Comparison of ENCODE assay signal across 8 mouse cellular contexts in genomic region chr11:43528078-43528682, GRCm38 (mm10). TPM values are rescaled to one million over a fixed set of nuclear protein-coding genes. Genes with fewer than 3 reads are reported as not detected.
DNase-seq lines count a peak whose midpoint lies in the region; ATAC-seq lines count a peak whose summit lies in the region.

No protein-coding gene starts in this region.

- H3K4me2 ChIP-seq in forebrain, embryonic 16.5 days (ENCODE audit: low read length) = peak overlapping the region; percentile 90
- peak overlapping the region; percentile 87 for H3K4me2 ChIP-seq in limb, embryonic 13.5 days (replicated peaks)
- peak overlapping the region; percentile 71 for H3K4me2 ChIP-seq in neural tube, embryonic 12.5 days (replicated peaks)

- under 1% methylated on average over 25 of the region's 25 CpGs for WGBS in forebrain, embryonic 16.5 days
- WGBS in limb, embryonic 13.5 days = under 1% methylated on average over 25 of the region's 25 CpGs
- WGBS in neural tube, embryonic 12.5 days = 1% methylated on average over 25 of the region's 25 CpGs

- peak overlapping the region; percentile 86 for H3K9ac ChIP-seq in forebrain, embryonic 16.5 days (replicated peaks; ENCODE audit: low read depth, low read length)
- H3K9ac ChIP-seq in limb, embryonic 13.5 days = peak overlapping the region; percentile 86
- H3K9ac ChIP-seq in neural tube, embryonic 12.5 days = peak overlapping the region; percentile 82

- peak overlapping the region; percentile 82 for H3K4me3 ChIP-seq in forebrain, embryonic 16.5 days (replicated peaks; ENCODE audit: low read length)
- peak overlapping the region; percentile 80 for H3K4me3 ChIP-seq in limb, embryonic 13.5 days
- H3K4me3 ChIP-seq in neural tube, embryonic 12.5 days = peak overlapping the region; percentile 84

- peak; percentile 11; the same call in 1 of the 2 replicates for ATAC-seq in cerebellum, adult (ENCODE audit: insufficient number of reproducible peaks, low FRiP score, low TSS enrichment)
- peak; percentile 46 for ATAC-seq in forebrain, embryonic 16.5 days
- ATAC-seq in limb, embryonic 13.5 days (ENCODE audit: low FRiP score, low read depth) = 0 out of 2 replicates have a peak, but pooled peaks have one; percentile 5
- peak; percentile 64 for ATAC-seq in neural tube, embryonic 12.5 days (ENCODE audit: low FRiP score, low read depth)

- no peaks in the 10 kb centered on the region for H3K36me3 ChIP-seq in forebrain, embryonic 16.5 days (ENCODE audit: control insufficient read depth, insufficient read depth)
- peaks cover 5% of the 10 kb centered on the region for H3K36me3 ChIP-seq in limb, embryonic 13.5 days
- H3K36me3 ChIP-seq in neural tube, embryonic 12.5 days = peaks cover 2% of the 10 kb centered on the region

- peaks cover 11% of the 10 kb centered on the region; the same call in 1 of the 2 replicates for H3K4me1 ChIP-seq in forebrain, embryonic 16.5 days (replicated peaks; ENCODE audit: control insufficient read depth, insufficient read depth, low read length)
- H3K4me1 ChIP-seq in limb, embryonic 13.5 days = peaks cover 21% of the 10 kb centered on the region
- peaks cover 25% of the 10 kb centered on the region for H3K4me1 ChIP-seq in neural tube, embryonic 12.5 days

- H3K27ac ChIP-seq in forebrain, embryonic 16.5 days (ENCODE audit: low read length) = peak overlapping the region; percentile 80
- peak overlapping the region; percentile 66; the same call in 1 of the 2 replicates for H3K27ac ChIP-seq in limb, embryonic 13.5 days
- H3K27ac ChIP-seq in neural tube, embryonic 12.5 days = peak overlapping the region; percentile 39; the same call in 1 of the 2 replicates

- H3K27me3 ChIP-seq in forebrain, embryonic 16.5 days (replicated peaks; ENCODE audit: control insufficient read depth, insufficient read depth, low read length) = 0 out of 2 replicates have a peak, but pooled peaks cover 3% of the 10 kb centered on the region
- no peaks in the 10 kb centered on the region for H3K27me3 ChIP-seq in limb, embryonic 13.5 days
- H3K27me3 ChIP-seq in neural tube, embryonic 12.5 days (replicated peaks) = no peaks in the 10 kb centered on the region

- DNase-seq in cerebellum, postnatal 25 days = no peak
- DNase-seq in ovary, postnatal 10 days (ENCODE audit: low spot score) = peak; percentile 53
- DNase-seq in ovary, adult 18-20 months (ENCODE audit: low spot score) = no peak
- DNase-seq in adrenal gland, postnatal 25 days = no peak

- H3K9me3 ChIP-seq in forebrain, embryonic 16.5 days (ENCODE audit: control insufficient read depth, low read length) = no peaks in the 10 kb centered on the region
- H3K9me3 ChIP-seq in limb, embryonic 13.5 days = no peaks in the 10 kb centered on the region
- no peaks in the 10 kb centered on the region for H3K9me3 ChIP-seq in neural tube, embryonic 12.5 days

RNA-seq across cellular contexts. Expression of gene Ccnjl, which starts 0.4 kb away (rescaled TPM):
- 9.5 and 13.5 TPM in 2 replicates for polyA plus RNA-seq in forebrain, embryonic 16.5 days (2015; fragmentation: Nextera tagmentation; extraction: Ambion mirVana)
- 12.9 and 14.4 TPM in 2 replicates for polyA plus RNA-seq in limb, embryonic 13.5 days (2015; fragmentation: Nextera tagmentation; extraction: Ambion mirVana)
- 36.3 and 38.7 TPM in 2 replicates for polyA plus RNA-seq in neural tube, embryonic 12.5 days (2016; fragmentation: Nextera tagmentation; extraction: Ambion mirVana)
- total RNA-seq in adrenal gland, postnatal 25 days (2021) = 3.2 and 3.9 TPM in 2 replicates

RNA-seq across cellular contexts. Expression of gene C1qtnf2, which starts 54.1 kb away (rescaled TPM):
- 5.9 and 6.5 TPM in 2 replicates for polyA plus RNA-seq in forebrain, embryonic 16.5 days (2015; fragmentation: Nextera tagmentation; extraction: Ambion mirVana)
- 19.9 and 20.1 TPM in 2 replicates for polyA plus RNA-seq in limb, embryonic 13.5 days (2015; fragmentation: Nextera tagmentation; extraction: Ambion mirVana)
- polyA plus RNA-seq in neural tube, embryonic 12.5 days (2016; fragmentation: Nextera tagmentation; extraction: Ambion mirVana) = 5.6 and 6.3 TPM in 2 replicates
- 4.2 and 6.7 TPM in 2 replicates for total RNA-seq in adrenal gland, postnatal 25 days (2021)

RNA-seq across cellular contexts. Expression of gene 4933415A04Rik, which starts 58.7 kb away (rescaled TPM):
- 2.7 and 3.3 TPM in 2 replicates for polyA plus RNA-seq in forebrain, embryonic 16.5 days (2015; fragmentation: Nextera tagmentation; extraction: Ambion mirVana)
- polyA plus RNA-seq in limb, embryonic 13.5 days (2015; fragmentation: Nextera tagmentation; extraction: Ambion mirVana) = 4.7 and 5.2 TPM in 2 replicates
- 8.3 and 10.1 TPM in 2 replicates for polyA plus RNA-seq in neural tube, embryonic 12.5 days (2016; fragmentation: Nextera tagmentation; extraction: Ambion mirVana)
- total RNA-seq in adrenal gland, postnatal 25 days (2021) = 1.0 and 1.1 TPM in 2 replicates

Comparison
In these comparisons a context has a peak if more than half of its experiments do, and no peak if none do; other contexts are left out.
1. ATAC-seq: peak in every context shown above with its lines; median percentile 64 in neural tube, embryonic 12.5 days; 46 in forebrain, embryonic 16.5 days; 11 in cerebellum, adult; 5 in limb, embryonic 13.5 days.